Mouse (Mus musculus) bone marrow, adult 2 months (tissue): ENCODE measurements around the gene Tnfaip8l2.

Source experiments
- CTCF ChIP-seq: fragments of 200-500 bp; IDR thresholded peaks from 2 replicates; pipeline ENCODE4 v1.5.1; 2011; ENCODE audit warnings: low read length, control low read depth; ENCODE audit not compliant: control insufficient read depth, insufficient read depth
- POLR2A ChIP-seq: fragments of 200-500 bp; IDR thresholded peaks from 2 replicates; pipeline ENCODE4 v1.6.1; 2011; ENCODE audit warnings: low read depth, mild to moderate bottlenecking, control low read depth, low read length, borderline replicate concordance; ENCODE audit not compliant: control insufficient read depth

GRCm38 (mm10) chr3:95129226-95129651, 12.9 kb downstream of the Tnfaip8l2 start:
- no peak for TF ChIP-seq POLR2A
- TF ChIP-seq CTCF: no peak
